Mouse (Mus musculus): ENCODE measurements around the gene Gm49339. TPM values are rescaled to one million over a fixed set of nuclear protein-coding genes. Genes with fewer than 3 reads are reported as not detected.

Gene Gm49339
- polyA plus RNA-seq, 1 experiment from 2014 or later: not detected

DNA sequence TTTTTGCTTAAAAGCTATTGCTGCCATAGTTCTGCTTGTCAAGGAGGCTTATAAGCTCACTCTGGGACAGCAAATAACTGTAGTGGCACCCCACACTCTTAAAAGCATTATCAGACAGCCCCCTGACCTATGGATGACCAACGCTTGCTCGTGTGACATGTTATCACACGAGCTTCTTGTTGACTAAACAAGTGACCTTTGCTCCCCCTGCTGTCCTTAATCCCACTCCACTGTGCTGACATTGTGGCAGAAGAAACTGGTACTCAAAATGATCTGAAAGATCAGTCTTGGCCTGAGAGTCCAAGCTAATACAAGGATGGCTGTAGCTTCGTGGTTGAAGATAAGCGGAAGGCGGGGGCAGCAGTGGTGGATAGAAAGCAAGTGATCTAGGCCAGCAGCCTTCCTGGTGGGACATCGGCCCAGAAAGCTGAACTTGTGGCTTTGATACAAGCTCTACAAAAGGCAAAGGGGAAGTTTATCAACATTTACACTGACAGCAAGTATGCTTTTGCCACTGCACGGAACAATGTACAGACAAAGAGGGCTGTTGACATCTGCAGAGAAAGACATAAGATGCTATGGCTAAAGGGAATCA, 48.5 kb downstream of the Gm49339 start:
- Histone ChIP-seq H3K9me3 (no peaks in the 10 kb centered on the region), H3K27me3 (ENCODE audit: poor library complexity, severe bottlenecking) (no peaks in the 10 kb centered on the region), H3K4me1 (no peaks in the 10 kb centered on the region), H3K36me3 (replicated peaks) (no peaks in the 10 kb centered on the region), H3K4me3 (no peak overlapping the region), H3K27ac (no peak overlapping the region)
- WGBS: 81% methylated on average over 8 of the region's 8 CpGs
- no peak for DNase-seq (ENCODE audit: extremely low spot score, low spot score)

GRCm38 (mm10) chr10:51529497-51529896, 49.1 kb downstream of the Gm49339 start:
- H3K4me1 ChIP-seq: no peaks in the 10 kb centered on the region
- no peaks in the 10 kb centered on the region for H3K36me3 ChIP-seq (replicated peaks)
- no peak for DNase-seq (ENCODE audit: extremely low spot score, low spot score)
- no peak overlapping the region for H3K4me3 ChIP-seq
- H3K27ac ChIP-seq: no peak overlapping the region
- H3K27me3 ChIP-seq (ENCODE audit: poor library complexity, severe bottlenecking): no peaks in the 10 kb centered on the region
- WGBS: 79% methylated on average over 3 of the region's 3 CpGs
- H3K9me3 ChIP-seq: no peaks in the 10 kb centered on the region

GRCm38 (mm10) chr10:51530813-51531212, 50.4 kb downstream of the Gm49339 start:
- Histone ChIP-seq H3K36me3 (replicated peaks) (no peaks in the 10 kb centered on the region), H3K9me3 (no peaks in the 10 kb centered on the region), H3K4me1 (no peaks in the 10 kb centered on the region), H3K27me3 (ENCODE audit: poor library complexity, severe bottlenecking) (no peaks in the 10 kb centered on the region), H3K4me3 (no peak overlapping the region), H3K27ac (no peak overlapping the region)
- DNase-seq (ENCODE audit: extremely low spot score, low spot score): no peak
- 84% methylated on average over 7 of the region's 7 CpGs for WGBS

Other genes starting within 250 kb of the Gm49339 start
- not detected in 2 replicates for gene Lilr4b, start within 50 bp of the Gm49339 start, polyA plus RNA-seq (2016; fragmentation: Nextera tagmentation; extraction: Ambion mirVana)
- 0.74 and 0.98 TPM in 2 replicates for gene Lilrb4a, start 10.3 kb downstream of the Gm49339 start, polyA plus RNA-seq (2016; fragmentation: Nextera tagmentation; extraction: Ambion mirVana)
- 1.8 and 2.8 TPM in 2 replicates for gene Fam162b, start 109.9 kb downstream of the Gm49339 start, polyA plus RNA-seq (2016; fragmentation: Nextera tagmentation; extraction: Ambion mirVana)
- 0.06 TPM in 1 of 2 replicates, not detected in the other for gene Gprc6a, start 150.8 kb downstream of the Gm49339 start, polyA plus RNA-seq (2016; fragmentation: Nextera tagmentation; extraction: Ambion mirVana)
- gene Rfx6, start 197.1 kb downstream of the Gm49339 start, polyA plus RNA-seq (2016; fragmentation: Nextera tagmentation; extraction: Ambion mirVana): 0.07 TPM in 1 of 2 replicates, not detected in the other

Measured in forebrain, embryonic 10.5 days (tissue).